Mouse (Mus musculus): ENCODE data around the gene Slc44a2.

DNA sequence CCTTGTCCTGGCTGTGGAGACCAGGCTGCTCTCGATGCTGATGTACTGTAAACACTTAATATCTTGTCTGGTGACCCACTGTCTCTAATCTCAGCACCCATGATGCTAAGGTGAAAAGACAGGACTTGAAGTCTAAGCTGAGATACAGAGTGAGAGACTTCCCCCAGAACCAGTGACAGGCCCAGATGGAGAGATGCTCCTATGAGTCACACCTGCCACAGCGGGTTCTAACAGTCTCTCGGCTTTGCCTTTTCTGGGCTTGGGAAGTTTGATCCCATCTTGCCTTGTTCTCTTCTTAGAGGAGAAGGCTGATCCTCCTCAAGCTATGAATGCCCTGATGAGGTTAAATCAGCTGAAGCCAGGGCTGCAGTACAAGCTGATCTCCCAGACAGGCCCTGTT, 76.7 kb downstream of the Slc44a2 start:
- TF ChIP-seq CTCF (IDR thresholded peaks at IDR 0.05; ENCODE audit: low read depth, low read length), result no peak
- TF ChIP-seq POLR2A (IDR thresholded peaks at IDR 0.05; ENCODE audit: borderline replicate concordance, low read depth, low read length), result no peak

Measured in bone marrow macrophage, adult 2 months (primary cell).